Mouse (Mus musculus): ENCODE measurements around the gene Cybc1. TPM values are rescaled to one million over a fixed set of nuclear protein-coding genes. Genes with fewer than 3 reads are reported as not detected.

The Cybc1 gene
- polyA plus RNA-seq, 1 experiment from 2014 or later: 33.8 TPM

GRCm38 (mm10) chr11:121232706-121233105 lies 3.6 kb upstream of the Cybc1 start:
- Histone ChIP-seq H3K4me3 (no peak overlapping the region), H3K4me1 (peaks cover 27% of the 10 kb centered on the region), H3K36me3 (no peaks in the 10 kb centered on the region), H3K27ac (no peak overlapping the region), H3K27me3 (ENCODE audit: low read depth, poor library complexity, severe bottlenecking) (no peaks in the 10 kb centered on the region), H3K9me3 (replicated peaks) (no peaks in the 10 kb centered on the region)
- whole genome bisulfite sequencing: 47% methylated on average over 4 of the region's 4 CpGs
- no peak for DNase-seq (ENCODE audit: low spot score)

GRCm38 (mm10) chr11:121231628-121232291 lies 2.6 kb upstream of the Cybc1 start:
- WGBS: 66% methylated on average over 4 of the region's 4 CpGs
- no peak overlapping the region for H3K4me3 ChIP-seq
- H3K36me3 ChIP-seq: peaks cover 7% of the 10 kb centered on the region
- H3K4me1 ChIP-seq: peaks cover 29% of the 10 kb centered on the region
- DNase-seq (ENCODE audit: low spot score): no peak
- H3K9me3 ChIP-seq (replicated peaks): no peaks in the 10 kb centered on the region
- H3K27me3 ChIP-seq (ENCODE audit: low read depth, poor library complexity, severe bottlenecking): no peaks in the 10 kb centered on the region
- H3K27ac ChIP-seq: no peak overlapping the region

GRCm38 (mm10) chr11:121231191-121231590 lies 2.1 kb upstream of the Cybc1 start:
- no peak for DNase-seq (ENCODE audit: low spot score)
- H3K27ac ChIP-seq: no peak overlapping the region

DNA sequence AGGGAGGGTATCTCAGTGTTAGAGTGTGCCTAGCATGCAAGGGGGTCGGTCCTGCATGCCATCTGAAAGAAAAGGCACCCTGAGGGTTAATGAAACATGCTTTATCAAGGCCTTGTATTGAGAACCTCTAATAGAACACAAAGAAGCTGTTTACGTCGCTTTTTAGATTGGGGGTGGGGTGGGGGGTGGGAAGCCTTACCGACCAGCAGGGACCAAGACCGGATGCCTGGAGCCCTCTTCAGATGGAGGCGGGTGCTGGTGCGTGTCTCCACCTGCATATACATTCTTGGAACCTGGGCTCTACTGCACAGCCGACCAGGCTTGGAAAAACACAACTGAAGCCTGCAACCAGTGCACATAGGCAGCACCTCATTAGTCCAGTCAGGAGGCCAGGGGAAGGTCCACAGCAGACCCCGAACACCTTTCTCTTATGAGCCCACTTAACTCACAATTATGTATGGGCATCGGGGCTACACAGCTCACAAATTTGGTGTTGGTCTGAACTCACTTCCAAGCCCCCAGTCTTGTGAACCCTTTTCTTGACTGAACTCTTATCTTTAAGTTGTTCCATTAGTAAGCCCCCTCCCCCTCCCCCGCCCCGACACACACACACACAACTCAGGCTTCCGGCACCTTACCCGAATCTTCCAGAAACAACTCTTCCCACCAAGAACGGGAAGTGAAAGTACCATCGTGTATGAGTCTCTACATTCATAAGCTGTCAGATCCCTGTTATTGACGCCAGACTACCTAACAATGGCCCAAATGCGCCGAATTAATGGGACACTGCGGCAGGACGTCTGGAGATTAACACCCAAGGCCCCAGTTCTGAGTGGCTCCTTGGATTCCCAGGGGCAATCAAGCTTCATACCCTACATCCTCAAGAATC lies 749 bp downstream of the Cybc1 start:
- peak overlapping the region; percentile 81 for H3K4me3 ChIP-seq
- no peak for DNase-seq (ENCODE audit: low spot score)

More at GRCm38 (mm10) chr11:121231191-121231590, 2.1 kb upstream of the Cybc1 start:
- 85% methylated on average over 4 of the region's 4 CpGs for WGBS
- no peaks in the 10 kb centered on the region for H3K27me3 ChIP-seq (ENCODE audit: low read depth, poor library complexity, severe bottlenecking)
- peaks cover 26% of the 10 kb centered on the region for H3K4me1 ChIP-seq
- H3K4me3 ChIP-seq: no peak overlapping the region
- H3K9me3 ChIP-seq (replicated peaks): no peaks in the 10 kb centered on the region
- peaks cover 13% of the 10 kb centered on the region for H3K36me3 ChIP-seq

DNA sequence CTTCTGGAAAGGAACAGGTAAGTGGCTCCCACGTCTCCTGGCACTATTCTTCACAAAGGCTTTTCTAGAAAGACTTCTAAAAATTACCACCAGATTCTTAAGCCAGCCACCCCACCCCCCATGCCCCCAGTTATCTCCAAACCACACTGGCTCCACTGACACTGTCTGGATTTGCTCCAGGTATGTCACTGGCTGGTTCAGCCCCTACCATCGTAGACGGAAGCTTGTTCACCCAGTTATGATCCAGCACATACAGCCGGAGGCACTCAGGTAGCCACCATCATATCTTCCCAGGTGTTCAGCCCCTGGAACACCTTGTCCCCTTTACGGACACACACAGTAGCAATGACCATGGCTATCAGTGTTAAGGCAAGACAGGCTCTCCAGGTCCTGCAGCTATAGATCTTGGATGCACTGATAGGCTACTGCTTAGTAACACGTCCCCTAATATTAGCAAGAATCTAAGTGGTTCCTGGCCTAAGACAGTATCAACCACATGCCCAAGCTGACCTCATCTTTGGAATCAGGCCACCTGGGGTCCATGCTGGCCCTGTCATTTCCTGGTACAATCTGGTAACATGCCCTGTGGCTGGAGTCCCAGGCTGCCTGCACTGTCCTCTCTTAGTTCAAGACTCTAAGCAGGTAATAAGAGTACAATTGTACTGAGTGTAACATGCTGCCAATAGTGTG lies 7.7 kb downstream of the Cybc1 start:
- DNase-seq (ENCODE audit: low spot score): no peak
- 94% methylated on average over 6 of the region's 6 CpGs for WGBS
- peaks cover 94% of the 10 kb centered on the region for H3K36me3 ChIP-seq

More for the DNA sequence above, 749 bp downstream of the Cybc1 start:
- Histone ChIP-seq H3K4me1 (peaks cover 21% of the 10 kb centered on the region), H3K27me3 (ENCODE audit: low read depth, poor library complexity, severe bottlenecking) (no peaks in the 10 kb centered on the region), H3K27ac (peak overlapping the region; percentile 88), H3K9me3 (replicated peaks) (no peaks in the 10 kb centered on the region), H3K36me3 (peaks cover 41% of the 10 kb centered on the region)
- 37% methylated on average over 21 of the region's 21 CpGs for WGBS

DNA sequence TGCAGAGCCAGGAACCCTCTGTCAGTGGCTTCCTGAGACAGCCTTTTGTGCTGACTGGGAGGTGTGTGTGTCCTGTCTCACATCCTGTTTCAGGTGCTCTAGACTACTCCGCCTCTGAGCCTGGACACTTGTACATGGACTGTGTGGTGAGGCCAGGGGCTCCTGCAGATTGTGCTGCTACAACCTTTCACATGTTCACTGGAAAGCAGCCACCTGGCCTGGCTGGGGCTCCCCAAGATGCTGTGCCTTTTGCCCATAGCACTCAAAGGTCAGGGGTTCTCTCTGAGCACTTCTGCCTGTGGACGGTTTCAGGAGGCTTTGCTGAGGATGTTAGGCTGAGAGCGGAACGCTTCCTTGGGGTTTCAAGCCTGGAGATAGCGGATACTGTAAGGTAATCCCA lies 8.4 kb downstream of the Cybc1 start:
- Histone ChIP-seq H3K4me1 (no peaks in the 10 kb centered on the region), H3K9me3 (replicated peaks) (no peaks in the 10 kb centered on the region), H3K36me3 (peaks cover 92% of the 10 kb centered on the region), H3K27me3 (ENCODE audit: low read depth, poor library complexity, severe bottlenecking) (no peaks in the 10 kb centered on the region), H3K4me3 (no peak overlapping the region), H3K27ac (no peak overlapping the region)
- DNase-seq (ENCODE audit: low spot score): no peak
- WGBS: 86% methylated on average over 5 of the region's 5 CpGs

More for the DNA sequence above, 7.7 kb downstream of the Cybc1 start:
- Histone ChIP-seq H3K27me3 (ENCODE audit: low read depth, poor library complexity, severe bottlenecking) (no peaks in the 10 kb centered on the region), H3K4me3 (no peak overlapping the region), H3K9me3 (replicated peaks) (no peaks in the 10 kb centered on the region), H3K4me1 (no peaks in the 10 kb centered on the region), H3K27ac (no peak overlapping the region)

DNA sequence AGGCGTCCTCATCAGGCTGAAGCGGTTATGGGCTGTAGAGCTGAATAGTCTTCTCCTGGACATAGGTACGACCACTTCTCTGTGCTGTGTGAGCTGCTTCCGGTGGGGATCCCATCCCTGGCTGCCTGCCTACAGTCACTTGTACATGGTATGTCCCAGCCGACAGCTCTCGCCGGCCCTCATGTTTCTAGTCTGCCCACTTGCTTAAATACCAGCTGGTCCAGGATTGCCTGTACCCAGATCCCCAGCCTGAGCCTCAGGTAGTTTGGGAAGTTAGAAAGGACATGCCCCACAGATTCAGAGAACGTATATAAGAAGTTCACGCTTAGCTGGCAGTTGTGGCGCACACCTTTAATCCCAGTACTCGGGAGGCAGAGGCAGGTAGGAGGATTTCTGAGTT lies 9.3 kb downstream of the Cybc1 start:
- Histone ChIP-seq H3K9me3 (replicated peaks) (no peaks in the 10 kb centered on the region), H3K36me3 (peaks cover 84% of the 10 kb centered on the region)
- no peak for DNase-seq (ENCODE audit: low spot score)

GRCm38 (mm10) chr11:121216831-121217230 lies 12.3 kb downstream of the Cybc1 start:
- 100% methylated on average over 3 of the region's 3 CpGs for WGBS
- no peaks in the 10 kb centered on the region for H3K27me3 ChIP-seq (ENCODE audit: low read depth, poor library complexity, severe bottlenecking)

More for the DNA sequence above, 9.3 kb downstream of the Cybc1 start:
- H3K27me3 ChIP-seq (ENCODE audit: low read depth, poor library complexity, severe bottlenecking): no peaks in the 10 kb centered on the region
- 91% methylated on average over 11 of the region's 11 CpGs for WGBS
- H3K4me1 ChIP-seq: no peaks in the 10 kb centered on the region
- H3K27ac ChIP-seq: no peak overlapping the region
- no peak overlapping the region for H3K4me3 ChIP-seq

GRCm38 (mm10) chr11:121204161-121205006 lies 24.7 kb downstream of the Cybc1 start, which contains the start of the genes Hexdc and Ogfod3:
TSS of gene Hexdc (plus strand) at chr11:121204433.
TSS of gene Ogfod3 (minus strand) at chr11:121204711.
- peak within 1 kb of the TSS; percentile 95 for H3K27ac ChIP-seq
- peaks cover 17% of the 10 kb centered on the region for H3K4me1 ChIP-seq
- peak within 1 kb of the TSS; percentile 85 for H3K4me3 ChIP-seq
- peak; percentile 98 for DNase-seq (ENCODE audit: low spot score)
- no peaks in the 10 kb centered on the region for H3K27me3 ChIP-seq (ENCODE audit: low read depth, poor library complexity, severe bottlenecking)
- peaks cover 16% of the 10 kb centered on the region for H3K36me3 ChIP-seq
- no peaks in the 10 kb centered on the region for H3K9me3 ChIP-seq (replicated peaks)
- under 1% methylated on average over 70 of the region's 70 CpGs for WGBS

More at GRCm38 (mm10) chr11:121216831-121217230, 12.3 kb downstream of the Cybc1 start:
- no peaks in the 10 kb centered on the region for H3K4me1 ChIP-seq
- H3K9me3 ChIP-seq (replicated peaks): no peaks in the 10 kb centered on the region
- peaks cover 70% of the 10 kb centered on the region for H3K36me3 ChIP-seq
- H3K27ac ChIP-seq: no peak overlapping the region
- no peak overlapping the region for H3K4me3 ChIP-seq
- no peak for DNase-seq (ENCODE audit: low spot score)

DNA sequence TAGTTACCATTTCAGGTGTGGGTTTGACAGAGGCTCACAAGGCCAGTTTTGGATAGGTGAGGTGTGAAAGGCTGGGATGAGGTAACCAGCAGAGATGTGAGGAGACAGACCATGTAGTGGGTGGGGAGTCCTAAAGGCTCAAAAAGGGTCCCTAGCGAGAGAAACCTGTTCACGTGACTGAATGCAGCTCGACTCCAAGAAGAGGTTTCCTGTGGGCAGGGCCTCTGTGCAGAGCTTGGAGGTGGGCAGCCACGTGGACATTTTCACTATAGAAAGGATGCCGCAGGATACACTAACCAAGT lies 25.3 kb downstream of the Cybc1 start:
- H3K27me3 ChIP-seq (ENCODE audit: low read depth, poor library complexity, severe bottlenecking): no peaks in the 10 kb centered on the region
- peaks cover 12% of the 10 kb centered on the region for H3K36me3 ChIP-seq
- peak overlapping the region; percentile 85 for H3K4me3 ChIP-seq
- WGBS: 0% methylated on average over 5 of the region's 5 CpGs
- peaks cover 17% of the 10 kb centered on the region for H3K4me1 ChIP-seq
- no peaks in the 10 kb centered on the region for H3K9me3 ChIP-seq (replicated peaks)
- no peak for DNase-seq (ENCODE audit: low spot score)
- H3K27ac ChIP-seq: peak overlapping the region; percentile 95

DNA sequence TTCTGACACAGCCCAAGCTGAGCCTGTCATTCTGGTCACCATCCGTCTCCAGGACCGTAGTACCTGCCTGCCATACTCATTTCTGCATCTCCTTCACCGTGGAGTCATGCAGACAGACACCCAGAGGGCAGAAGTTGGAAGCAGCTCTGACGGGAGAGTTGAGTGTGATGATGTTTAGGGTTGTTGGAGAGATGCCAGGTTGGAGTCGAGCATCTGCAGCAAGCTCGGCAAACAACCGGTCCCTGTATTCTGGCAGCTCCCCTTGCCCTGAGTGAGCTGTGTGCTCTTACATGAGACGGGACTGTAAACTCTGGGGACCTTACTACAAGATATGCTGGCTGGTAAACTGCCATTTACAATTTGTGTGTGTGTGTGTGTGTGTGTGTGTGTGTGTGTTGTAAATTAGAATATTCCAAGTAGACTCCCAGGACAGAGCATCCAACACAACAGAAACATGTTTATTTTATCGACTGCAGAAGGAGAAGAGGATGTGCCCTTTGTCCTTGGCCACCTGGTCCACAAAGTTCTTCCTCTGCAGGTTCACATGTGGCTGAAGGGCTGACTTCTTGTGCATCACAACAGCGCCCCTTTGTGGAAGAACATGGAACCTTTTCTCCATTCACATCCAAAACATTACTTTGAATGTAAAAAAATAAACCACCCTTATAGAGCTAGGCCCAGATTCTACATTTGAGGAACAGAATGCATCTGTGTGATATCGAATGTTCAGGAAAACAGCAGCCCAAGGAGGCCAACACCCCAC lies 27.5 kb downstream of the Cybc1 start:
- Histone ChIP-seq H3K27ac (no peak overlapping the region), H3K4me1 (peaks cover 17% of the 10 kb centered on the region), H3K9me3 (replicated peaks) (no peaks in the 10 kb centered on the region), H3K4me3 (no peak overlapping the region), H3K36me3 (no peaks in the 10 kb centered on the region), H3K27me3 (ENCODE audit: low read depth, poor library complexity, severe bottlenecking) (no peaks in the 10 kb centered on the region)
- 77% methylated on average over 11 of the region's 11 CpGs for WGBS
- no peak for DNase-seq (ENCODE audit: low spot score)

Data from limb, embryonic 10.5 days (tissue).